Mouse (Mus musculus) left cerebral cortex, adult 2 months (tissue): ENCODE measurements around the gene A530084C06Rik. TPM values are rescaled to one million over a fixed set of nuclear protein-coding genes. Genes with fewer than 3 reads are reported as not detected.
A peak's percentile ranks its signal among the peaks of the same experiment; 100 is the strongest.

Experiments used
- DNase-seq, 2 experiments: peaks; one replicate each; pipeline ENCODE4 v3.0.0; 2021 to 2022; ENCODE audit warnings: low spot score in 2 of 2, mixed read lengths in 1 of 2; ENCODE audit errors: extremely low spot score in 1 of 2
- H3K27ac ChIP-seq: fragments of 200-600 bp; 2 replicates; pipeline ENCODE4 v1.8.1; 2022
- H3K4me3 ChIP-seq: fragments of 200-600 bp; 2 replicates; pipeline ENCODE4 v1.8.1; 2022
- CTCF ChIP-seq: fragments of 200-600 bp; IDR thresholded peaks from 2 replicates; pipeline ENCODE4 v1.8.1; 2022; ENCODE audit warnings: antibody characterized with exemption, mild to moderate bottlenecking, moderate library complexity
- intact Hi-C: fragments of 180-260 bp; cut with DNase I; formaldehyde crosslinking; loops from one replicate; pipeline ENCODE4 v1.15.1; 2025
- long read RNA-seq, 2 experiments: library from polyadenylated mRNA; stranded (forward); transcript quantifications; one replicate each; pipeline ENCODE4 v2.0.0; 2021; ENCODE audit warnings: borderline mapping rate in 2 of 2
- total RNA-seq, 2 experiments: library from RNA; stranded (reverse); gene quantifications; 2 replicates each; pipeline ENCODE4 v1.2.3; 2021

A530084C06Rik gene
- total RNA-seq: under 1 TPM; 0.38 to 0.49 TPM
- long read RNA-seq, experiment 1, partial matches to known transcripts: 0 of 1 reads
- long read RNA-seq, experiment 1, other reads (novel, unspliced or antisense): 0 of 1 reads
- long read RNA-seq, experiment 2: 0 reads

DNA sequence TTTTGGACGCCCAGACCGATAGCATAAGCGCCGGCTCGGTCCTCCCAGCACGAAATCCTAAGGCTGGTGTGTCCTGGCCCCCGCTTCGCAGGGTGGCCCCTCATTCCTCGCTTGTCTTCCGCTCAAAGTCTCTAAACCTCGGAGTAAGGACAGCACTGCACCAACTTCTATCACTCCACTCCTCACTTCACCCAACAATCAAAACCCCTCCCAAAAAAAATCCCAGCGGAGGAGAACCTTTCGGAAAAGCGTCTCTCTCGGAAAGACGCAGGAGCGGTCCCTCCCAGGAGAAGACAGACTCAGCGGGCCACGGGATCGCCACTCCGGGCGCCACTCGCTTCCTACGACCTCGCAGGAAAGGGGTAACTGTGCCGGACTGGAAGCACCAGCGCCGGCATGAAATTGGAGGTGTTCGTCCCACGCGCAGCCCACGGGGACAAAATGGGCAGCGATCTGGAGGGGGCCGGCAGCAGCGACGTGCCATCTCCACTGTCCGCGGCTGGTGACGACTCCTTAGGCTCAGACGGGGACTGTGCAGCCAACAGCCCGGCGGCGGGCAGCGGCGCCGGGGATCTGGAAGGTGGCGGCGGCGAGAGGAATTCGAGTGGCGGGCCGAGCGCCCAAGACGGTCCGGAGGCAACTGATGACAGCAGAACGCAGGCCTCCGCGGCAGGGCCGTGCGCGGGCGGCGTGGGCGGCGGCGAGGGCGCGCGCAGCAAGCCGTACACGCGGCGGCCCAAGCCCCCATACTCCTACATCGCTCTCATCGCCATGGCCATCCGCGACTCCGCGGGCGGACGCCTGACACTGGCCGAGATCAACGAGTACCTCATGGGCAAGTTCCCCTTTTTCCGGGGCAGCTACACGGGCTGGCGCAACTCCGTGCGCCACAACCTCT is at the start of gene A530084C06Rik:
TSS of gene A530084C06Rik (minus strand) at position 813 of the 898 bp plus-strand sequence.
- intact Hi-C loops: loop anchor here (2.0 kb wide), 1 partner anchor 60 kb away; no protein-coding TSS in a partner anchor
- peak; percentile 13 for DNase-seq
- no peak for TF ChIP-seq CTCF
- Histone ChIP-seq H3K4me3 (peak within 1 kb of the TSS; percentile 54), H3K27ac (peak within 1 kb of the TSS; percentile 48)

DNA sequence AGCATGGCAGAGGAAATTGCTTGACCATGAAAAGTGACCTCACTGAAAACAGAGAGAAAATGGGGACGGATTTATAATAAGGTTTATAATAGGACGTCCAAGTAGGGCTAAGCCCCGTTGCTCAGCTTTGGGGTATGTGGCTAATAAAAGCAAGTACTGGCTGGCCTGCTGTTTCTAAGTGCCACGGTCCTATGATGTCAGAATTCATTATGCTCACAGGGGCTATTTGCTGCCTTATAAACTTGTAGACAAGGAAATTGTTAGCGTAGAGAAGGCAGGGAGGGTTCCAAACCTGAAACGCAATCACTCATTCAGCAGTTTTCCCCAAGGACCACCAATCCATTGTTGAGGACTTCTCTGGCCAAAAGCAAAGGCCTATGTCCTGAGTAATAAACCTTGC is 44.8 kb upstream of the A530084C06Rik start:
- DNase-seq: no peak
- no peak for TF ChIP-seq CTCF
- intact Hi-C loops: no loop called here
- H3K27ac ChIP-seq: no peak overlapping the region
- no peak overlapping the region for H3K4me3 ChIP-seq

DNA sequence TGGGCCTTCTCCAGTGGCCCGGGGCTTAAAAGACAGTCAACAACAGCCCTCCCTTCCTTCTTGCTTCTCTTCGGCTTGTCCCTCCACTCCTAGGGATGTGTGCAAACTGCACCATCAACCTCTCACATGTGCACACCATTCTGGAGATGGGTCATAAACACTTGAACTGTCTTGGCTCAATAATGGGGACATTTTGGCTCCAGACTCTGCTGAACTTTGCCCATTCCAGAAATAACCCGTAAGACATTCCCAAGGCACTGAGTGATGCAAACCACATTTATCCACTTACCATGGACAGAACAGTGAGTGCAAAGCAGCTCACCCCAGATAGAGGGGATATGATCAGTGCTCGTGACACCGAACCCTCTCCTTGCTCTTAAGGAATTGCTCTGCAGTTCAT is 40.4 kb upstream of the A530084C06Rik start:
- DNase-seq: no peak
- no peak for TF ChIP-seq CTCF
- intact Hi-C loops: no loop called here
- no peak overlapping the region for H3K4me3 ChIP-seq
- H3K27ac ChIP-seq: no peak overlapping the region

DNA sequence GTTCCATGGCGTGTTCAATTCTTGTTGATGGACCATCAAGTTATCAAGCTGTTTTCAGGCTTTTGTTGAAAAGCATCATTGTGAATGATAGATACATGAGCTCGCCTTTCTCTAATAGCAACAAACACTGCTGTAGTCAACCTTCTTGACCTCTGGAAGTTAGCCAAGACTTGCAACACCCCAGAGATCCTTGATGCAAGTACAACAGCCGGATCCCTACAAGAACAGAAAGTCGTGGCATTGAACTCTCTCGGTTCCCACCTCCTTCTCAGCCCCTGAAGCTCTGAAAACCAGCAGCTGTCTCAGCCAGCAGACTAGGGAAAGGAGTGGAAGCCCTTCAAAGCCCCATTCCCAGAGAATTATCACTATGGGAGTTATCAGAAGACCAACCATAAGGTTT is 28.2 kb upstream of the A530084C06Rik start:
- intact Hi-C loops: no loop called here
- no peak for DNase-seq
- no peak for TF ChIP-seq CTCF
- Histone ChIP-seq H3K4me3 (no peak overlapping the region), H3K27ac (no peak overlapping the region)

DNA sequence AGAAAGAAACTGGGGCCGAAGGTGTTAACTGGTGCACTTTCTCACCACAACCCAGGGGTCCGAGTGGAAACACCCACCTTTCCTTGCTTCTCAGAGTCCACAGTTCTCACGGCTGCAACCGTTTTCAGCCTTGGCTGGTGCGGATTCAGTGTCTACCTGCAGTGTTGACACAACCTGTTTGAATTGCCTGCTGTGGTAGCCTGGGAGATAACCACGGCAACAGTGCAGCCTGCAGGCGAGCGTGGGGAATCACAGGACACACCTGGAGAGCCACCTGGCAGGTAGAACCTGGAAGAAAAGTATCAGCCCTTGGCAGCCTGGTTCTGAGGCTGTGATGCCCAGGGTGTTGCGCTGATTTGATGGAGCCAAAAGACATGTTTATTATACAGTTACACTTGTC is 20.7 kb upstream of the A530084C06Rik start:
- no peak overlapping the region for H3K4me3 ChIP-seq
- DNase-seq: no peak
- no peak overlapping the region for H3K27ac ChIP-seq
- TF ChIP-seq CTCF: no peak; the same call in 1 of the 2 replicates
- intact Hi-C loops: no loop called here

DNA sequence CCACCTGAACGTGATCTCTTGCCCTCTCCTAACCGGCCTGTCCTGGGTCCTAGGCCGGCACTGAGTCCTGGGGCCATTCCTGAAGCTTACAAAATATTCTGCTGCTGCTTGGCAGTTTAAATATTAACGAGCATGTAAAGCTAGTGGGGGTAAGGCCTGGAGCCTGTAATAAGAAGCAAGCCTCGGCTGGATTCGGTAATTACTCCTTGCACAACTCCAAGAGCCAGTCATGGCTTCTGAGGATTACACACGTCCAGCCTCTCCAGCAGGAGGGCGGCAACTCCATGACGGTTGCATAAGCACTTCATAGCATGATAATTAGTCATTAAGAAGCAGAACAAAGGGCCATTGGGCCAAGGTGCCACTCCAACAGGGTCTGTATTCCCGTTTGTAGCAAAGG is 19.3 kb upstream of the A530084C06Rik start:
- no peak for TF ChIP-seq CTCF
- DNase-seq: no peak
- intact Hi-C loops: no loop called here
- H3K27ac ChIP-seq: no peak overlapping the region
- no peak overlapping the region for H3K4me3 ChIP-seq

DNA sequence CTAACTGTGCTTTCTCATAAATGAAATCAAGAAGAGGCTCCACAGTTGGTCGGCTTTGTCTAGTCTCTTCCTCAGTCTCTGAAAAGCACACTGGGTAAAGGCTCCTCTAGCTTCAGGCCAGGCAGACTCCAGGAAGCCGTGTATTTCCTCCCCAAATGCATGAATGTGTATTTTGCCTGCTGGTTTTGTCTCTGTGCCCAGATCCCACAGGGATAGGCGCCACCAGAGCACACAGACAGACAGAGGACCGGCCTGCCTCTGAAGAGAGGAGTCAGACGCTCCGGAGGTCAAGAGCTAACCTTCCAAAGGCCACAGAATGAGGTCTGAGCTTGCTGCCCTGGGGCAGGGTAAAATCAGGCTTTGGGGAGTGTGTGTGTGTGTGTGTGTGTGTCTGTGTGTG is 18.4 kb upstream of the A530084C06Rik start:
- Histone ChIP-seq H3K27ac (no peak overlapping the region), H3K4me3 (no peak overlapping the region)
- intact Hi-C loops: no loop called here
- no peak for DNase-seq
- TF ChIP-seq CTCF: no peak

DNA sequence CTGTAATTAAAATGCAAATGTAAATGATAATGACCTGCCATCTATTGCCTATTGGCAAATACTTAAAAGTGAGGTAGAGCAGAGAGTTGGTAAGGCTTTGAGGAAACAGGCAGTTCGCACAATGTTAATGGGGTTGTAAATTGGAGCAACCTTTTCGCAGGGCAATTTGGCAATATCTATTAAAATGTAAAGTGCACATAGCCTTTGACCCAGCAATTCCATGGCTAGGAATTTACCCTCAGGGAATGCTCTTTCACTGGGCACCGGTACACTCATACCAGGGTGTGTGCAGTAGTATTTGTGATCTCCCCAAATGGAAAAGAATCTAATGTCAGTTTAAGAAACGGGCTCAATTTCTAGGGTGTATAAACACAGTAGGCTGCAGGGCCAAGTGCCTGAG is 17.6 kb upstream of the A530084C06Rik start:
- Histone ChIP-seq H3K4me3 (no peak overlapping the region), H3K27ac (no peak overlapping the region)
- DNase-seq: no peak
- intact Hi-C loops: no loop called here
- no peak for TF ChIP-seq CTCF

DNA sequence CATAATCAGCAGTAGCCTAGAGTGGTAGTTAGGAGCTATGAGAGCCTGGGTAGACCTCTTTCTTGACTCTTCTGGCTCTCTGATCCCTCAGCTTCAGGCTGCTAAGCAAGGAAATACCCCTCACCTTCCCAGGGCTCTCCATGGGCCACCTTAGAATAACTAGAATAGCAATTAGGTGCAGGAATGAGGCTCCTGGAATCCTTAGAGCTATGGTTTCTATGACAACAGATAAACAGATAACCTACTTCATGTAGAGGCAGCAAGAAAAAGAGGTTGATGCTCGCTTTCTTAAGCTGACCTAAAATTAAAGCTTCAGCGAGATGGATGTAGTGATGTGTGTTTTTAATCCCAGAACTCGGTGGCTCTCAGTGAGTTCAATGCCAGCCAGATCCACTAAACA is 15.5 kb upstream of the A530084C06Rik start:
- TF ChIP-seq CTCF: no peak
- no peak overlapping the region for H3K4me3 ChIP-seq
- intact Hi-C loops: no loop called here

DNA sequence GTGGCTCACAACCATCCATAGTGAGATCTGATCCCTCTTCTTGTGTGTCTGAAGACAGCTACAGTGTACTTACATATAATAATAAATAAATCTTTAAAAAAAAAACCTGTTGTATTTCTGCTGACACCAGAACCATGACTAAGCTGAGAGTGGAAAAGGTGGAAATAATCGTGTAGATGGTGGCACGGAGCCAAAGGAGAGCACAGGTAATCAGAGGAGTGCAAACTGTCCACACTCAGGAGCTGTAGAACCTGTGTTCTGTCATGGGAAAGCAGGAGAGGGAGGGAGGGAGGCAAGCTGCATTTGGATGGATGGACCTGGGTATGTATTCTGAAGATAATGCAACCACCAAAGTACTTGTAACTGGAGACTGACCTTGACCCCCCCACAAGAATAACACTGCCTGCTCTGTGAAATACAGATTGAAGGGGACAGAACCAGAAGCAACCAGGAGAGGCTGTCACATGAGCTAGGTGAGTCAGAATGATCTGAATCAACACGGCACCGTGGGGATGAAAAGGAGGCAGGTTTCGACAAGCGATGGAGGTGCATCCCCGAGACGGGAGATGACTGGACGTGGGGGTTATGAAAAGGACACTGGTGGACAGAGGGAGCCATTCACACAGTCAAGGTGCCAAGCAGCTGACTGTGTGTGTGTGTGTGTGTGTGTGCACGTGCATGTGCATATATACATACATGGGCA is 13.8 kb upstream of the A530084C06Rik start:
- intact Hi-C loops: no loop called here
- DNase-seq: no peak
- Histone ChIP-seq H3K27ac (no peak overlapping the region), H3K4me3 (no peak overlapping the region)
- TF ChIP-seq CTCF: no peak

More for the DNA sequence above, 15.5 kb upstream of the A530084C06Rik start:
- DNase-seq: no peak
- no peak overlapping the region for H3K27ac ChIP-seq

DNA sequence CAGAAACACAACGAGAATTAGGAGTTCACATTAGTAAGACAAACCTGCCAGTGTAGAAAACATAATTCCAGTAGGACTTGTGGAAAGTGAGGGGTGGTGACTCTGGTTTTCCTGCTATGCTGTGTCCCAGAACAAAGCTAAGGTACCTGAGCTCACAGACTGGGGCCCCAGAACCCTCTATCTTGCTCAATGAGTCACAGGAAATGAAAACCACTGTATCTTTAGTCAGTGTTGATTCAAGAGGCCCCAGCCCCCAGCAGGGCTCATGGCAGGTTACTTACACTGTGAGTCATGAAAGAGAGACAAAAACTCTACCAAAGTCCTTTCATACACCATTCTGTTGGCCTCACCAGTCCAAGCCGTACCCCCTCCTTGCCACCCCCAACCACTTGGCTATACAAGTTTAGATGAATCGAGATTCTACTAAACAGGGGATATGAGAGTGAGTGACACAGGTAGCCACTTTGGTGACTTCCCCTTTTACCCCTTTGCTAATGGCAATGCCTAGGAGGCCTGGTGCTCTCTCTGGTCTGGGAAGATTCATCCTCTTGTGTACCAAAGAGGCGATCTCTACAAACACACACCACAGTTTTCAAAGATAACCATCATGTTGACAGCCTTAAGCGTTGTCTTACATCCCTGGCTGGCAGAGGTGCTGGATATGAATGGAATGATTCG is 8.6 kb upstream of the A530084C06Rik start:
- intact Hi-C loops: no loop called here
- no peak overlapping the region for H3K27ac ChIP-seq
- no peak overlapping the region for H3K4me3 ChIP-seq
- no peak for DNase-seq
- no peak for TF ChIP-seq CTCF

DNA sequence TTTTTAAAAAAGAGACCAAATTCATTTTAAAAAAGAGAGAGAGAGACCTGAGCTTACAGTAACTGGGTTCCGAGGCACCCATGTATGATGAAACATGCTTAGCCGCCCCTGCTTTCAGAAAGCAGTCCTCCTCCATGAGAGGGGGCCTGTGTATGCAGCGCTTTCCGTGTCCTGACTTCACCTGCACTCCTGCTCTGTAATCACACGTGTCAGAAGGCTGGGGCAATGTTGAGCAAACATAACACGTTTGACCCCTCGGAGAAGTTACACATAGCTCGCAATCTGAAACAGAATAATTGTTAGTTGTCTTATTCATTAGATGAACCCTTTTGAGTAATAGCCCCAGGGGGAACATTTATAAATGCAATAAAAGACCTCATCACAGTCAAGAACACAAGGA is 8.0 kb upstream of the A530084C06Rik start:
- Histone ChIP-seq H3K27ac (no peak overlapping the region), H3K4me3 (no peak overlapping the region)
- intact Hi-C loops: no loop called here
- no peak for DNase-seq
- no peak for TF ChIP-seq CTCF
